Mouse (Mus musculus) cortical plate, adult 2 months (tissue): ENCODE data around the gene Vipr2. TPM values are rescaled to one million over a fixed set of nuclear protein-coding genes. Genes with fewer than 3 reads are reported as not detected.
A peak's percentile ranks its signal among the peaks of the same experiment; 100 is the strongest.

Source experiments
- H3K27ac ChIP-seq: fragments of 200-500 bp; 2 replicates; pipeline ENCODE4 v1.5.1; 2012; ENCODE audit warnings: low read length, control low read depth, inconsistent platforms; ENCODE audit not compliant: insufficient read depth
- H3K4me1 ChIP-seq: fragments of 200-500 bp; 2 replicates; pipeline ENCODE4 v1.6.1; 2011; ENCODE audit warnings: low read length; ENCODE audit not compliant: control insufficient read depth, insufficient read depth
- H3K4me3 ChIP-seq: fragments of 200-500 bp; 2 replicates; pipeline ENCODE4 v1.5.1; 2011; ENCODE audit warnings: mild to moderate bottlenecking, low read length, control low read depth; ENCODE audit not compliant: insufficient read depth
- CTCF ChIP-seq: fragments of 200-500 bp; IDR thresholded peaks from 2 replicates; pipeline ENCODE4 v1.5.1; 2011; ENCODE audit warnings: mild to moderate bottlenecking, control low read depth, low read length; ENCODE audit not compliant: insufficient read depth; ENCODE audit errors: extremely low read depth
- POLR2A ChIP-seq: fragments of 200-500 bp; IDR thresholded peaks from 2 replicates; pipeline ENCODE4 v1.6.1; 2011; ENCODE audit warnings: mild to moderate bottlenecking, low read length, control low read depth; ENCODE audit not compliant: insufficient read depth; ENCODE audit errors: extremely low read depth
- polyA plus RNA-seq: library from polyadenylated mRNA; depleted of rRNA; stranded (reverse); fragments of >200 nt; gene quantifications from 2 replicates; pipeline ENCODE4 v1.2.3, GENCODE M21; 2012

Vipr2 gene
- polyA plus RNA-seq, 1 experiment, result 0.52 TPM

DNA sequence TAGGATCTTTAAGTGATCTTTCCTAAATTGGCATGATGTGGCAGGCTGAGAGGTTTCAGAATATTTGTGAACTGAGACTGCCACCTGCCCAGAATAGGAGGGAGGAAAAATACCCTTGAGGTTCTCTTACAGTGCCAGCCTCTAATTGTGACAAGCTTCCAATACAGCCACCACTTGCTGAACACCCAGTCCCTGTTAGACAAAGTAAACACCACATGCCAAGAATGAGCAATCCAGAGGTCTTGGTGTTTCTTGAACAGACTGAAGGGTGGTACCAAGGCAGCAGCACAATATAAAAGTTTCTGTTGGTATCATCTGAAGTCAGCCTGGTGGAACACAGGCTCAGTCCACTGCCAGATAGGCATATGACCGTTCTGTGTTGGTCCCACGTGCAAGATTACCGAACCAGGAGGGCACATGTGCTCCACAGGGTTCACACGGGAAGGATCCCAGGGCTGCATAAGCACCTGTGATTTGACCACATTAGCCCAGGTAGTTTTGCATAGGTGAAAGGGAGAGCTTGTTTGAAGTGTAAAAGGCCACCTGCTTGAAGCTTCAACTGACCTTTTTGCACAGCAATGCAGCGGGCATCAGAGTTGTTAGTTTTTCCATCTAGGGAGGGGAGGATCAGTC, 15.8 kb upstream of the Vipr2 start:
- H3K27ac ChIP-seq, result no peak overlapping the region
- H3K4me1 ChIP-seq, result no peaks in the 10 kb centered on the region
- no peak for TF ChIP-seq CTCF
- no peak for TF ChIP-seq POLR2A
- no peak overlapping the region for H3K4me3 ChIP-seq

- TF ChIP-seq CTCF (no peak), POLR2A (no peak)
- no peak overlapping the region for H3K4me3 ChIP-seq
- H3K27ac ChIP-seq, result no peak overlapping the region
- H3K4me1 ChIP-seq, result no peaks in the 10 kb centered on the region
Measured at GRCm38 (mm10) chr12:116062194-116062583, 15.3 kb upstream of the Vipr2 start.

DNA sequence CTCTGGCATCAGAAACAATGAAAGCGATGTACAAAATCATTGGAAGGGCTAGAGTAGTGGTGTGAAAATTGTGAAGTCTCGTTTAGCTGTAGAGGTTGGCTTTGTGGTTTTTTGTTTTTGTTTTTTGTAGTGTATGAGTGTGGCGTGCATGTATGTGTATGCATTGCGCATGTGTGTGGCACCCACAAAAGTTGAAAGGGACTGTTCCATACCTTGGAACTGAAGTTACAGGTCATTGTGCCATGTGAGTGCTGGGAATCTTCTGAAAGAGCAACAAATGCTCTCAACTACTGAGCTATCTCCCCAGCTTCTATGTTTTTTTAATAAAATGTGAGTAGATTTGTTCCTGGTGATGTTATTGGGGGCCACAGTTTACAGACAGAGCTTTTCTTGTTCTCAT, 14.5 kb upstream of the Vipr2 start:
- no peaks in the 10 kb centered on the region for H3K4me1 ChIP-seq
- no peak overlapping the region for H3K27ac ChIP-seq
- H3K4me3 ChIP-seq, result no peak overlapping the region
- no peak for TF ChIP-seq CTCF
- no peak for TF ChIP-seq POLR2A

DNA sequence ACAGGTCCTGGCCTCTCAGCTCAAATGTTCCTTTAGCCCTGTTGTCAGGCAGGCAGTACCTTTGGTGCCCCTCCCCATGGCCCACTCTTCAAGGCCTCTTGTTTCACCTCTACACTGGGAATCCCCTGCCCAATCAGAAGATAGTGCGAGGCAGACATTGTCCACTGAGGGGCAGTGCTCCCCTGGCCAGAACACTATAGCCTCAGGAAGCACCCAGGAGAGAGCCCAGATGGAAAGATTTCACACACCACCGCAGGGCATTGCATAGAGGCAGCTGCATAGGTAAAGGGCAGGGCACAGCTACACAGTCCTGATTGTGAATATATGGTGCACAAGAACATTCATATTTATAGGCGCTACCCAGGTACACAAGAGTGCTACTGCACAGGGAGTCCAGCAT, 6.5 kb upstream of the Vipr2 start:
- Histone ChIP-seq H3K27ac (no peak overlapping the region), H3K4me3 (no peak overlapping the region), H3K4me1 (no peaks in the 10 kb centered on the region)
- TF ChIP-seq CTCF, result peak; percentile 58; the same call in 1 of the 2 replicates
- TF ChIP-seq POLR2A, result no peak

GRCm38 (mm10) chr12:116077855-116078366, 385 bp downstream of the Vipr2 start:
- TF ChIP-seq CTCF, result no peak
- TF ChIP-seq POLR2A, result no peak
- H3K4me1 ChIP-seq, result no peaks in the 10 kb centered on the region
- peak overlapping the region; percentile 37 for H3K4me3 ChIP-seq
- H3K27ac ChIP-seq, result no peak overlapping the region

- Histone ChIP-seq H3K4me1 (no peaks in the 10 kb centered on the region), H3K4me3 (no peak overlapping the region), H3K27ac (no peak overlapping the region)
- no peak for TF ChIP-seq CTCF
- TF ChIP-seq POLR2A, result no peak
Measured at GRCm38 (mm10) chr12:116083125-116083524, 5.6 kb downstream of the Vipr2 start.

- H3K4me1 ChIP-seq, result no peaks in the 10 kb centered on the region
- no peak overlapping the region for H3K27ac ChIP-seq
- no peak overlapping the region for H3K4me3 ChIP-seq
- TF ChIP-seq CTCF (no peak), POLR2A (no peak)
Measured at GRCm38 (mm10) chr12:116084294-116084693, 6.8 kb downstream of the Vipr2 start.

- H3K4me1 ChIP-seq, result no peaks in the 10 kb centered on the region
- H3K4me3 ChIP-seq, result no peak overlapping the region
- no peak for TF ChIP-seq CTCF
- no peak for TF ChIP-seq POLR2A
- no peak overlapping the region for H3K27ac ChIP-seq
Measured at GRCm38 (mm10) chr12:116086951-116087600, 9.6 kb downstream of the Vipr2 start.

DNA sequence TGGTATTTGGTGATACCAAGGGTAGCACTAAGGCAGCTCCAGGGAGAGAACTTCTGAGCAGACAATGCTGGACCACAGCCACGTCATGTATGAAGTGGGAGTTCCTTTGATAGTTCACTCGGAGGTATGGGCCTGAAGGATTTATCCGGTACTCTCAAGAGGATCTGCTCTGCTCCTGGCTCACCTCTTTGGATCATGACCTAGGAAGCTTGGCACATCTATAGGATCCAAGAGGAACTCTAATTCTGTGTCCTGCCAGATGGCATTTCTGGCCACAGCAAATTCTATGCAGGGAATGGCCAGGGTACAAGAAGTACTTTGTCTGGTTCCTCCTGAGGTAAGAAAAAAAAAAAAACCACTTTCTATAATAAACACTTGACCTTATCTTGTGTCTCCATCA, 12.3 kb downstream of the Vipr2 start:
- H3K27ac ChIP-seq, result no peak overlapping the region
- H3K4me3 ChIP-seq, result no peak overlapping the region
- H3K4me1 ChIP-seq, result no peaks in the 10 kb centered on the region
- TF ChIP-seq CTCF (no peak), POLR2A (no peak)
